Mouse (Mus musculus) neural tube, embryonic 12.5 days (tissue): ENCODE results near the gene Pycard. TPM values are rescaled to one million over a fixed set of nuclear protein-coding genes. Genes with fewer than 3 reads are reported as not detected.
A peak's percentile ranks its signal among the peaks of the same experiment; 100 is the strongest.
"Not testable (repeated sequence)": the region's sequence is repeated elsewhere in the genome, so short reads cannot be mapped to it uniquely, and the experiment has no call there.

Source experiments
- ATAC-seq: fragments of 200-750 bp; cut with Nextera tagmentation; 2 replicates; pipeline ENCODE4 v1.8.0; 2017; ENCODE audit warnings: low read depth, mild to moderate bottlenecking, moderate TSS enrichment, moderate library complexity; ENCODE audit not compliant: low FRiP score
- H3K27ac ChIP-seq: fragments of 300-500 bp; sonication (generic); 2 replicates; pipeline ENCODE4 v1.5.1; 2016
- H3K27me3 ChIP-seq: fragments of 300-500 bp; sonication (generic); replicated peaks from 2 replicates; pipeline ENCODE4 v1.6.1; 2016; ENCODE audit warnings: mild to moderate bottlenecking
- H3K36me3 ChIP-seq: fragments of 300-500 bp; sonication (generic); 2 replicates; pipeline ENCODE4 v1.6.1; 2016; ENCODE audit warnings: mild to moderate bottlenecking
- H3K4me1 ChIP-seq: fragments of 300-500 bp; sonication (generic); 2 replicates; pipeline ENCODE4 v1.6.1; 2016
- H3K4me2 ChIP-seq: fragments of 300-500 bp; sonication (generic); replicated peaks from 2 replicates; pipeline ENCODE4 v1.6.1; 2016; ENCODE audit warnings: mild to moderate bottlenecking
- H3K4me3 ChIP-seq: fragments of 300-500 bp; sonication (generic); 2 replicates; pipeline ENCODE4 v1.5.1; 2016
- H3K9ac ChIP-seq: fragments of 300-500 bp; sonication (generic); 2 replicates; pipeline ENCODE4 v1.6.1; 2016; ENCODE audit warnings: mild to moderate bottlenecking
- H3K9me3 ChIP-seq: fragments of 300-500 bp; sonication (generic); 2 replicates; pipeline ENCODE4 v1.6.1; 2016; ENCODE audit warnings: mild to moderate bottlenecking
- WGBS: fragments of 180-500 bp; shearing (Covaris S2); methylation state at CpG from one replicate; pipeline ENCODE4 v1.1.7; 2016; 5-methylcytosine and 5-hydroxymethylcytosine counted together
- polyA plus RNA-seq: library from polyadenylated mRNA; unstranded; fragments of >200 nt; fragmentation: Nextera tagmentation; extraction: Ambion mirVana; gene quantifications from 2 replicates; pipeline ENCODE4 v1.2.1, GENCODE M21; 2016

The Pycard gene
- polyA plus RNA-seq: 6.5 and 6.9 TPM in 2 replicates

- 17% methylated on average over 18 of the region's 18 CpGs for WGBS
- no peak within 1 kb of the TSS for H3K27ac ChIP-seq
- H3K4me3 ChIP-seq: no peak within 1 kb of the TSS
- no peaks in the 10 kb centered on the region for H3K4me1 ChIP-seq
- no peak within 1 kb of the TSS for H3K9ac ChIP-seq
- H3K27me3 ChIP-seq: no peaks in the 10 kb centered on the region
- peak within 1 kb of the TSS; percentile 33 for H3K4me2 ChIP-seq
- peaks cover 21% of the 10 kb centered on the region; the same call in 1 of the 2 replicates for H3K36me3 ChIP-seq
- no peaks in the 10 kb centered on the region for H3K9me3 ChIP-seq
- ATAC-seq: peak; percentile 21; the same call in 1 of the 2 replicates
Observed at GRCm38 (mm10) chr7:127993341-127993977, at the start of gene Pycard. Pycard (minus strand) TSS chr7:127993867.

- not testable (repeated sequence) for ATAC-seq, H3K27ac ChIP-seq, H3K9ac ChIP-seq, H3K36me3 ChIP-seq, H3K4me3 ChIP-seq, H3K4me2 ChIP-seq, H3K4me1 ChIP-seq, H3K27me3 ChIP-seq, H3K9me3 ChIP-seq
- 83% methylated on average over 15 of the region's 15 CpGs for WGBS
Observed at GRCm38 (mm10) chr7:128042161-128042820, 48.6 kb upstream of the Pycard start.

- H3K36me3 ChIP-seq: no peaks in the 10 kb centered on the region
- H3K4me3 ChIP-seq: no peak overlapping the region
- no peak overlapping the region for H3K4me2 ChIP-seq
- 90% methylated on average over 4 of the region's 4 CpGs for WGBS
- no peak overlapping the region for H3K27ac ChIP-seq
- ATAC-seq: no peak
- H3K4me1 ChIP-seq: no peaks in the 10 kb centered on the region
- no peaks in the 10 kb centered on the region for H3K9me3 ChIP-seq
- no peaks in the 10 kb centered on the region for H3K27me3 ChIP-seq
- H3K9ac ChIP-seq: no peak overlapping the region
Observed at GRCm38 (mm10) chr7:128033616-128034015, 39.9 kb upstream of the Pycard start.

- Histone ChIP-seq H3K4me2 (no peak overlapping the region), H3K4me3 (no peak overlapping the region), H3K27me3 (no peaks in the 10 kb centered on the region), H3K4me1 (no peaks in the 10 kb centered on the region), H3K9me3 (no peaks in the 10 kb centered on the region), H3K27ac (no peak overlapping the region), H3K9ac (no peak overlapping the region), H3K36me3 (no peaks in the 10 kb centered on the region)
- no peak for ATAC-seq
- WGBS: 95% methylated on average over 3 of the region's 3 CpGs
Observed at GRCm38 (mm10) chr7:128032989-128033293, 39.3 kb upstream of the Pycard start.

GRCm38 (mm10) chr7:128032290-128032988 lies 38.8 kb upstream of the Pycard start:
- Histone ChIP-seq H3K9ac (no peak overlapping the region), H3K4me1 (no peaks in the 10 kb centered on the region), H3K9me3 (no peaks in the 10 kb centered on the region), H3K27me3 (no peaks in the 10 kb centered on the region), H3K4me2 (no peak overlapping the region), H3K4me3 (no peak overlapping the region), H3K36me3 (no peaks in the 10 kb centered on the region), H3K27ac (no peak overlapping the region)
- WGBS: 92% methylated on average over 5 of the region's 5 CpGs
- ATAC-seq: no peak

GRCm38 (mm10) chr7:128031403-128031976 lies 37.8 kb upstream of the Pycard start:
- Histone ChIP-seq H3K4me1 (no peaks in the 10 kb centered on the region), H3K4me2 (no peak overlapping the region), H3K27ac (no peak overlapping the region), H3K36me3 (no peaks in the 10 kb centered on the region), H3K9ac (no peak overlapping the region), H3K9me3 (no peaks in the 10 kb centered on the region), H3K4me3 (no peak overlapping the region), H3K27me3 (no peaks in the 10 kb centered on the region)
- ATAC-seq: no peak
- 37% methylated on average over 9 of the region's 9 CpGs for WGBS

GRCm38 (mm10) chr7:128025381-128025780 lies 31.7 kb upstream of the Pycard start:
- H3K36me3 ChIP-seq: no peaks in the 10 kb centered on the region
- H3K9ac ChIP-seq: no peak overlapping the region
- ATAC-seq: no peak
- H3K4me2 ChIP-seq: no peak overlapping the region
- H3K27ac ChIP-seq: no peak overlapping the region
- no peaks in the 10 kb centered on the region for H3K9me3 ChIP-seq
- no peaks in the 10 kb centered on the region for H3K27me3 ChIP-seq
- no peak overlapping the region for H3K4me3 ChIP-seq
- WGBS: 83% methylated on average over 4 of the region's 4 CpGs
- no peaks in the 10 kb centered on the region for H3K4me1 ChIP-seq

- Histone ChIP-seq H3K27ac (no peak overlapping the region), H3K9ac (no peak overlapping the region), H3K4me1 (no peaks in the 10 kb centered on the region), H3K27me3 (no peaks in the 10 kb centered on the region), H3K4me2 (no peak overlapping the region), H3K9me3 (no peaks in the 10 kb centered on the region), H3K4me3 (no peak overlapping the region), H3K36me3 (no peaks in the 10 kb centered on the region)
- ATAC-seq: no peak
- WGBS: 85% methylated on average over 4 of the region's 4 CpGs
Observed at GRCm38 (mm10) chr7:128024932-128025331, 31.3 kb upstream of the Pycard start.

GRCm38 (mm10) chr7:128024364-128024763 lies 30.7 kb upstream of the Pycard start:
- no peak overlapping the region for H3K4me2 ChIP-seq
- no peaks in the 10 kb centered on the region for H3K9me3 ChIP-seq
- 94% methylated on average over 9 of the region's 9 CpGs for WGBS
- H3K9ac ChIP-seq: no peak overlapping the region
- H3K4me1 ChIP-seq: no peaks in the 10 kb centered on the region
- no peaks in the 10 kb centered on the region for H3K27me3 ChIP-seq
- no peaks in the 10 kb centered on the region for H3K36me3 ChIP-seq
- ATAC-seq: no peak
- H3K27ac ChIP-seq: no peak overlapping the region
- H3K4me3 ChIP-seq: no peak overlapping the region

- no peaks in the 10 kb centered on the region for H3K9me3 ChIP-seq
- H3K4me1 ChIP-seq: no peaks in the 10 kb centered on the region
- no peak overlapping the region for H3K27ac ChIP-seq
- H3K9ac ChIP-seq: no peak overlapping the region
- no peak for ATAC-seq
- H3K4me2 ChIP-seq: no peak overlapping the region
- H3K27me3 ChIP-seq: no peaks in the 10 kb centered on the region
- H3K4me3 ChIP-seq: no peak overlapping the region
- WGBS: 95% methylated on average over 4 of the region's 4 CpGs
- H3K36me3 ChIP-seq: no peaks in the 10 kb centered on the region
Observed at GRCm38 (mm10) chr7:128023565-128023964, 29.9 kb upstream of the Pycard start.

- Histone ChIP-seq H3K36me3 (no peaks in the 10 kb centered on the region), H3K4me2 (no peak overlapping the region), H3K4me3 (no peak overlapping the region), H3K9ac (no peak overlapping the region), H3K9me3 (no peaks in the 10 kb centered on the region), H3K27me3 (no peaks in the 10 kb centered on the region), H3K27ac (no peak overlapping the region), H3K4me1 (no peaks in the 10 kb centered on the region)
- no peak for ATAC-seq
- WGBS: 62% methylated on average over 8 of the region's 8 CpGs
Observed at GRCm38 (mm10) chr7:128022974-128023373, 29.3 kb upstream of the Pycard start.

- ATAC-seq: no peak
- Histone ChIP-seq H3K9ac (no peak overlapping the region), H3K9me3 (no peaks in the 10 kb centered on the region), H3K36me3 (no peaks in the 10 kb centered on the region), H3K27ac (no peak overlapping the region), H3K4me1 (no peaks in the 10 kb centered on the region), H3K4me3 (no peak overlapping the region), H3K27me3 (no peaks in the 10 kb centered on the region), H3K4me2 (no peak overlapping the region)
- WGBS: 82% methylated on average over 2 of the region's 2 CpGs
Observed at GRCm38 (mm10) chr7:128019187-128019586, 25.5 kb upstream of the Pycard start.
